Mouse (Mus musculus) MEL (cell line): ENCODE data around the gene Rps21. TPM values are rescaled to one million over a fixed set of nuclear protein-coding genes. Genes with fewer than 3 reads are reported as not detected.

Experiments
- DNase-seq: peaks from one replicate; pipeline ENCODE4 v3.0.0; 2011; ENCODE audit warnings: low read depth, low spot score
- H3K27ac ChIP-seq: 2 replicates; pipeline ENCODE4 v1.5.1; 2012; ENCODE audit warnings: low read depth, mild to moderate bottlenecking, control low read depth, low read length, moderate library complexity; ENCODE audit not compliant: control insufficient read depth
- H3K27me3 ChIP-seq, 2 experiments: fragments of 150-350 bp in 1 of 2; sonication (generic) in 1 of 2; 2 replicates each; pipeline ENCODE4 v1.6.1; 2012; ENCODE audit warnings: low read length in 2 of 2, mild to moderate bottlenecking in 2 of 2, improper control_type of control experiment in 1 of 2, moderate library complexity in 1 of 2; ENCODE audit not compliant: insufficient read depth in 2 of 2, control insufficient read depth in 1 of 2
- H3K36me3 ChIP-seq, 2 experiments: 2 replicates each; pipeline ENCODE4 v1.6.1; 2012 to 2014; ENCODE audit warnings: low read length in 2 of 2, improper control_type of control experiment in 1 of 2, inconsistent platforms in 1 of 2, mild to moderate bottlenecking in 1 of 2; ENCODE audit not compliant: insufficient read depth in 2 of 2, control insufficient read depth in 1 of 2
- H3K4me1 ChIP-seq, 2 experiments: fragments of 150-350 bp in 1 of 2; sonication (generic) in 1 of 2; 2 replicates each; pipeline ENCODE4 v1.6.1; 2012; ENCODE audit warnings: low read length in 2 of 2, improper control_type of control experiment in 1 of 2, mild to moderate bottlenecking in 1 of 2; ENCODE audit not compliant: insufficient read depth in 2 of 2, control insufficient read depth in 1 of 2
- H3K4me3 ChIP-seq, 2 experiments: fragments of 150-350 bp in 1 of 2; sonication (generic) in 1 of 2; 2 replicates each; pipeline ENCODE4 v1.5.1; 2012; ENCODE audit warnings: low read depth in 2 of 2, low read length in 2 of 2, mild to moderate bottlenecking in 2 of 2, moderate library complexity in 2 of 2, control low read depth in 1 of 2, improper control_type of control experiment in 1 of 2; ENCODE audit not compliant: control insufficient read depth in 1 of 2, insufficient read depth in 1 of 2
- H3K79me2 ChIP-seq: 2 replicates; pipeline ENCODE4 v1.6.1; 2012; ENCODE audit warnings: mild to moderate bottlenecking, low read length, moderate library complexity; ENCODE audit not compliant: control insufficient read depth, poor library complexity, insufficient read depth
- H3K9ac ChIP-seq: 2 replicates; pipeline ENCODE4 v1.6.1; 2012; ENCODE audit warnings: low read depth, mild to moderate bottlenecking, control low read depth, low read length, moderate library complexity; ENCODE audit not compliant: control insufficient read depth, poor library complexity, severe bottlenecking
- H3K9me3 ChIP-seq: fragments of 150-350 bp; sonication (generic); replicated peaks from 2 replicates; pipeline ENCODE4 v1.6.1; 2012; ENCODE audit warnings: mild to moderate bottlenecking, low read length, improper control_type of control experiment, moderate library complexity; ENCODE audit not compliant: insufficient read depth
- EP300 ChIP-seq, 2 experiments: IDR thresholded peaks; 2 replicates each; pipeline ENCODE4 v1.6.1; 2011; ENCODE audit warnings: improper control_type of control experiment in 2 of 2, low read length in 2 of 2, low read depth in 1 of 2, mild to moderate bottlenecking in 1 of 2
- HCFC1 ChIP-seq: IDR thresholded peaks from 2 replicates; pipeline ENCODE4 v1.6.1; 2012; ENCODE audit warnings: low read depth, mild to moderate bottlenecking, inconsistent platforms, low read length, improper control_type of control experiment, moderate library complexity
- MAFK ChIP-seq: IDR thresholded peaks from 2 replicates; pipeline ENCODE4 v1.6.1; 2011; ENCODE audit warnings: low read depth, mild to moderate bottlenecking, low read length, improper control_type of control experiment, borderline replicate concordance
- MEF2A ChIP-seq: IDR thresholded peaks from 2 replicates; pipeline ENCODE4 v1.6.1; 2014; ENCODE audit warnings: low read depth, mild to moderate bottlenecking, inconsistent platforms, low read length, improper control_type of control experiment; ENCODE audit not compliant: poor library complexity, insufficient replicate concordance, severe bottlenecking; ENCODE audit errors: extremely low read depth
- MXI1 ChIP-seq: IDR thresholded peaks from 2 replicates; pipeline ENCODE4 v1.6.1; 2011; ENCODE audit warnings: mild to moderate bottlenecking, low read depth, low read length, improper control_type of control experiment
- POLR2A ChIP-seq, 2 experiments: IDR thresholded peaks; 2 replicates each; pipeline ENCODE4 v1.6.1; 2011 to 2012; ENCODE audit warnings: low read length in 2 of 2, mild to moderate bottlenecking in 2 of 2, control low read depth in 1 of 2, improper control_type of control experiment in 1 of 2, low read depth in 1 of 2, moderate library complexity in 1 of 2; ENCODE audit not compliant: control insufficient read depth in 1 of 2, insufficient read depth in 1 of 2, poor library complexity in 1 of 2
- POLR2AphosphoS5 ChIP-seq: IDR thresholded peaks from 2 replicates; pipeline ENCODE4 v1.6.1; 2012; ENCODE audit warnings: low read depth, borderline replicate concordance, mild to moderate bottlenecking, inconsistent platforms, low read length, moderate library complexity, mixed read lengths
- RAD21 ChIP-seq: IDR thresholded peaks from 2 replicates; pipeline ENCODE4 v1.6.1; 2011; ENCODE audit warnings: mild to moderate bottlenecking, low read depth, low read length, improper control_type of control experiment
- ZNF384 ChIP-seq: IDR thresholded peaks from 2 replicates; pipeline ENCODE4 v1.6.1; 2012; ENCODE audit warnings: low read depth, mild to moderate bottlenecking, inconsistent platforms, low read length, improper control_type of control experiment
- polyA plus RNA-seq, 2 experiments: library from polyadenylated mRNA; stranded (reverse) in 1 of 2; unstranded in 1 of 2; fragments of >175 nt in 1 of 2; fragments of >200 nt in 1 of 2; gene quantifications; 2 replicates each; pipeline versions ENCODE4 v1.2.1 to v1.2.4; 2012; ENCODE audit warnings: low replicate concordance in 2 of 2, low read depth in 1 of 2; ENCODE audit not compliant: insufficient read length in 2 of 2, insufficient read depth in 1 of 2, missing spikeins in 1 of 2
- total RNA-seq: library from RNA; depleted of rRNA; stranded (reverse); fragments of 300-350 nt; gene quantifications from 2 replicates; pipeline ENCODE4 v1.2.3, GENCODE M21; 2012; rRNA removed

The Rps21 gene
- total and polyA plus RNA-seq, 3 experiments = 995 to 4,916 (median 1,182) TPM

GRCm38 (mm10) chr2:180306423-180307168, 49.4 kb downstream of the Rps21 start:
- H3K4me3 ChIP-seq = no peak overlapping the region
- DNase-seq = no peak
- TF ChIP-seq MEF2A = no peak
- no peak for TF ChIP-seq POLR2AphosphoS5
- no peak for TF ChIP-seq EP300 (IDR thresholded peaks at IDR 0.05; ENCODE audit: low read depth in 1 of 2, low read length in 2 of 2)
- no peak for TF ChIP-seq HCFC1
- no peak for TF ChIP-seq MXI1
- H3K79me2 ChIP-seq = no peaks in the 10 kb centered on the region
- no peaks in the 10 kb centered on the region for H3K9me3 ChIP-seq
- no peaks in the 10 kb centered on the region for H3K4me1 ChIP-seq
- no peak overlapping the region for H3K9ac ChIP-seq
- no peaks in the 10 kb centered on the region for H3K27me3 ChIP-seq
- H3K36me3 ChIP-seq = no peaks in the 10 kb centered on the region
- no peak overlapping the region for H3K27ac ChIP-seq

GRCm38 (mm10) chr2:180307680-180308079, 50.5 kb downstream of the Rps21 start:
- Histone ChIP-seq H3K9me3 (no peaks in the 10 kb centered on the region), H3K4me3 (no peak overlapping the region), H3K27ac (no peak overlapping the region), H3K9ac (no peak overlapping the region), H3K79me2 (no peaks in the 10 kb centered on the region), H3K4me1 (no peaks in the 10 kb centered on the region), H3K36me3 (no peaks in the 10 kb centered on the region), H3K27me3 (no peaks in the 10 kb centered on the region; a peak in 1 of 4 replicates)
- DNase-seq = no peak
- TF ChIP-seq RAD21 = no peak
- TF ChIP-seq POLR2A (IDR thresholded peaks at IDR 0.05; ENCODE audit: control insufficient read depth in 1 of 2, insufficient read depth in 1 of 2, low read depth in 1 of 2, low read length in 2 of 2, poor library complexity in 1 of 2) = no peak
- TF ChIP-seq MAFK = no peak
- TF ChIP-seq ZNF384 = no peak

Other genes starting within 250 kb of the Rps21 start
- gene Lsm14b, start 232.4 kb upstream of the Rps21 start, total RNA-seq = 33.9 and 34.2 TPM in 2 replicates
- gene Lsm14b, start 232.4 kb upstream of the Rps21 start, polyA plus RNA-seq = 10 to 100 TPM in 1 of 2 experiments, not detected in 1; 44.4 TPM
- 515 and 606 TPM in 2 replicates for gene Psma7, start 214.9 kb upstream of the Rps21 start, total RNA-seq
- gene Psma7, start 214.9 kb upstream of the Rps21 start, polyA plus RNA-seq = 100 to 1,000 TPM; 394 to 458 TPM
- 2.8 and 3.1 TPM in 2 replicates for gene Ss18l1, start 214.9 kb upstream of the Rps21 start, total RNA-seq
- gene Ss18l1, start 214.9 kb upstream of the Rps21 start, polyA plus RNA-seq = 1 to 10 TPM in 1 of 2 experiments, not detected in 1; 4.3 TPM
- gene Mtg2, start 186.8 kb upstream of the Rps21 start, total RNA-seq = 35.2 and 41.2 TPM in 2 replicates
- gene Mtg2, start 186.8 kb upstream of the Rps21 start, polyA plus RNA-seq = 10 to 100 TPM in 1 of 2 experiments, not detected in 1; 30.9 TPM
- not detected in 2 replicates for gene Hrh3, start 152.9 kb upstream of the Rps21 start, total RNA-seq
- not detected for gene Hrh3, start 152.9 kb upstream of the Rps21 start, polyA plus RNA-seq
- gene Osbpl2, start 138.1 kb upstream of the Rps21 start, total RNA-seq = 13.3 and 18.9 TPM in 2 replicates
- gene Osbpl2, start 138.1 kb upstream of the Rps21 start, polyA plus RNA-seq = 10 to 100 TPM in 1 of 2 experiments, not detected in 1; 25.5 TPM
- gene Adrm1, start 85.9 kb upstream of the Rps21 start, total RNA-seq = 287 and 295 TPM in 2 replicates
- 100 to 1,000 TPM in 1 of 2 experiments, not detected in 1; 312 TPM for gene Adrm1, start 85.9 kb upstream of the Rps21 start, polyA plus RNA-seq
- gene Lama5, start 31.5 kb upstream of the Rps21 start, total RNA-seq = 4.5 and 6.1 TPM in 2 replicates
- 10 to 100 TPM in 1 of 2 experiments, not detected in 1; 14.6 TPM for gene Lama5, start 31.5 kb upstream of the Rps21 start, polyA plus RNA-seq
- 9.3 and 10.7 TPM in 2 replicates for gene Cables2, start 16.1 kb downstream of the Rps21 start, total RNA-seq
- 10 to 100 TPM in 1 of 2 experiments, not detected in 1; 16.7 TPM for gene Cables2, start 16.1 kb downstream of the Rps21 start, polyA plus RNA-seq
- not detected in 2 replicates for gene Rbbp8nl, start 32.5 kb downstream of the Rps21 start, total RNA-seq
- not detected for gene Rbbp8nl, start 32.5 kb downstream of the Rps21 start, polyA plus RNA-seq
- not detected in 2 replicates for gene Gata5, start 77.3 kb downstream of the Rps21 start, total RNA-seq
- gene Gata5, start 77.3 kb downstream of the Rps21 start, polyA plus RNA-seq = not detected
- gene Slco4a1, start 198.9 kb downstream of the Rps21 start, total RNA-seq = not detected in 2 replicates
- not detected for gene Slco4a1, start 198.9 kb downstream of the Rps21 start, polyA plus RNA-seq
- not detected in 2 replicates for gene Ntsr1, start 242.6 kb downstream of the Rps21 start, total RNA-seq
- not detected for gene Ntsr1, start 242.6 kb downstream of the Rps21 start, polyA plus RNA-seq